Mouse (Mus musculus) bone marrow macrophage, adult 2 months (primary cell): Measurements from ENCODE around the gene Osgep.
"Not testable (repeated sequence)": the region's sequence is repeated elsewhere in the genome, so short reads cannot be mapped to it uniquely, and the experiment has no call there.

Source experiments
- CTCF ChIP-seq: IDR thresholded peaks from 2 replicates; pipeline ENCODE4 v1.5.1; 2012; ENCODE audit warnings: low read depth, mild to moderate bottlenecking, low read length, moderate library complexity
- POLR2A ChIP-seq: IDR thresholded peaks from 2 replicates; pipeline ENCODE4 v1.6.1; 2012; ENCODE audit warnings: mild to moderate bottlenecking, low read depth, low read length, borderline replicate concordance

- not testable (repeated sequence) for TF ChIP-seq CTCF, POLR2A
These were observed 48.4 kb upstream of the Osgep start for GRCm38 (mm10) chr14:50973054-50973453.
